Mouse (Mus musculus) cerebellum, adult 2 months (tissue): Measurements from ENCODE around the gene Elovl5. TPM values are rescaled to one million over a fixed set of nuclear protein-coding genes. Genes with fewer than 3 reads are reported as not detected.
"Not testable (repeated sequence)": the region's sequence is repeated elsewhere in the genome, so short reads cannot be mapped to it uniquely, and the experiment has no call there.

Experiments used
- DNase-seq, 2 experiments: peaks; one replicate each; pipeline ENCODE4 v3.0.0; 2021
- H3K27ac ChIP-seq: fragments of 200-500 bp; 2 replicates; pipeline ENCODE4 v1.5.1; 2012; ENCODE audit warnings: low read length, control low read depth, inconsistent platforms; ENCODE audit not compliant: insufficient read depth
- H3K27me3 ChIP-seq: fragments of 200-500 bp; 2 replicates; pipeline ENCODE4 v1.6.1; 2012; ENCODE audit warnings: inconsistent platforms, mild to moderate bottlenecking, low read length, moderate library complexity; ENCODE audit not compliant: control insufficient read depth, insufficient read depth
- H3K4me1 ChIP-seq: fragments of 200-500 bp; 2 replicates; pipeline ENCODE4 v1.6.1; 2011; ENCODE audit warnings: low read length; ENCODE audit not compliant: control insufficient read depth, insufficient read depth
- H3K4me3 ChIP-seq: fragments of 200-500 bp; replicated peaks from 2 replicates; pipeline ENCODE3; 2011; ENCODE audit warnings: mild to moderate bottlenecking, low read depth, low read length, control low read depth; ENCODE audit not compliant: insufficient read depth
- CTCF ChIP-seq: fragments of 200-500 bp; IDR thresholded peaks from 2 replicates; pipeline ENCODE4 v1.5.1; 2011; ENCODE audit warnings: low read depth, mild to moderate bottlenecking, control low read depth, low read length, moderate library complexity, borderline replicate concordance; ENCODE audit not compliant: insufficient read depth
- POLR2A ChIP-seq: fragments of 200-500 bp; IDR thresholded peaks from 2 replicates; pipeline ENCODE4 v1.6.1; 2011; ENCODE audit warnings: low read length, control low read depth, borderline replicate concordance; ENCODE audit not compliant: insufficient read depth
- WGBS: fragments of 180-500 bp; shearing (Covaris S2); methylation state at CpG from one replicate; pipeline ENCODE4 v1.1.7; 2018; 5-methylcytosine and 5-hydroxymethylcytosine counted together
- polyA plus RNA-seq: library from polyadenylated mRNA; depleted of rRNA; stranded (reverse); fragments of >200 nt; gene quantifications from 2 replicates; pipeline ENCODE4 v1.2.3, GENCODE M21; 2012

Elovl5 gene
- polyA plus RNA-seq, 1 experiment: 109 TPM

GRCm38 (mm10) chr9:77993101-77993500 lies 75.9 kb downstream of the Elovl5 start:
- H3K27ac ChIP-seq: no peak overlapping the region
- H3K4me1 ChIP-seq: no peaks in the 10 kb centered on the region
- TF ChIP-seq CTCF: no peak
- H3K4me3 ChIP-seq: no peak overlapping the region
- no peaks in the 10 kb centered on the region for H3K27me3 ChIP-seq
- DNase-seq: no peak
- 90% methylated on average over 1 of the region's 1 CpGs for WGBS

GRCm38 (mm10) chr9:77993538-77994255 lies 76.5 kb downstream of the Elovl5 start:
- WGBS: 96% methylated on average over 2 of the region's 2 CpGs
- H3K4me1 ChIP-seq, H3K27ac ChIP-seq, H3K4me3 ChIP-seq, DNase-seq, H3K27me3 ChIP-seq: not testable (repeated sequence)

GRCm38 (mm10) chr9:77995235-77995634 lies 78.1 kb downstream of the Elovl5 start:
- TF ChIP-seq POLR2A (no peak), CTCF (no peak)
- no peak overlapping the region for H3K4me3 ChIP-seq
- no peaks in the 10 kb centered on the region for H3K4me1 ChIP-seq
- WGBS: 59% methylated on average over 9 of the region's 9 CpGs
- H3K27ac ChIP-seq: no peak overlapping the region
- H3K27me3 ChIP-seq: no peaks in the 10 kb centered on the region
- no peak for DNase-seq

GRCm38 (mm10) chr9:78000586-78001500 lies 83.7 kb downstream of the Elovl5 start:
- no peaks in the 10 kb centered on the region for H3K4me1 ChIP-seq
- no peak overlapping the region for H3K27ac ChIP-seq
- WGBS: 92% methylated on average over 7 of the region's 7 CpGs
- H3K4me3 ChIP-seq: no peak overlapping the region
- no peaks in the 10 kb centered on the region for H3K27me3 ChIP-seq
- no peak for DNase-seq
- TF ChIP-seq CTCF (no peak), POLR2A (no peak)

- Histone ChIP-seq H3K27me3 (no peaks in the 10 kb centered on the region), H3K4me3 (no peak overlapping the region), H3K27ac (no peak overlapping the region), H3K4me1 (peaks cover 2% of the 10 kb centered on the region; the same call in 1 of the 2 replicates)
- WGBS: 34% methylated on average over 2 of the region's 2 CpGs
- no peak for DNase-seq
- TF ChIP-seq POLR2A (no peak), CTCF (no peak)
These were observed 86.1 kb downstream of the Elovl5 start for GRCm38 (mm10) chr9:78003278-78003677.

- Histone ChIP-seq H3K4me3 (no peak overlapping the region), H3K27me3 (no peaks in the 10 kb centered on the region), H3K27ac (no peak overlapping the region), H3K4me1 (peaks cover 2% of the 10 kb centered on the region; the same call in 1 of the 2 replicates)
- 59% methylated on average over 3 of the region's 3 CpGs for WGBS
- TF ChIP-seq CTCF (peak; percentile 41; the same call in 1 of the 2 replicates), POLR2A (no peak)
- DNase-seq: no peak
These were observed 88.3 kb downstream of the Elovl5 start for GRCm38 (mm10) chr9:78005481-78005880.

GRCm38 (mm10) chr9:78006209-78007001 lies 89.2 kb downstream of the Elovl5 start:
- DNase-seq: peak; percentile 77 to 82
- 44% methylated on average over 19 of the region's 19 CpGs for WGBS
- no peaks in the 10 kb centered on the region for H3K27me3 ChIP-seq

More at GRCm38 (mm10) chr9:78006209-78007001, 89.2 kb downstream of the Elovl5 start:
- Histone ChIP-seq H3K4me3 (no peak overlapping the region), H3K27ac (no peak overlapping the region), H3K4me1 (peaks cover 2% of the 10 kb centered on the region; the same call in 1 of the 2 replicates)
- TF ChIP-seq POLR2A (no peak), CTCF (peak; percentile 95)
